11 mouse cellular contexts compared by ENCODE assay signal in genomic region chr16:89874012-89874704, GRCm38 (mm10).
A peak's percentile ranks its signal among the peaks of the same experiment; 100 is the strongest.
DNase-seq lines count a peak whose midpoint lies in the region; ATAC-seq and TF ChIP-seq lines count a peak whose summit lies in the region.
"Had no signal": no experiment of that assay in that cellular context is flagged by ENCODE, and none has a peak within 500 bp of the region (broad histone marks: within the 10 kb centered on the region; RNA-seq: fewer than 3 reads in every experiment).

No protein-coding gene starts in this region.

- H3K4me2 ChIP-seq in forebrain, postnatal 0 days (ENCODE audit: low read depth): no peak overlapping the region
- 0 out of 2 replicates have a peak overlapping the region, but pooled peaks have one; percentile 13 for H3K4me2 ChIP-seq in limb, embryonic 14.5 days (replicated peaks; ENCODE audit: low read depth, low read length, severe bottlenecking)
- H3K4me2 ChIP-seq: lung, embryonic 15.5 days had no signal

- no peak for TF ChIP-seq POLR2A in kidney, adult 2 months (IDR thresholded peaks at IDR 0.05; ENCODE audit: low read depth, low read length)
- no peak for TF ChIP-seq POLR2A in limb, embryonic 14.5 days (IDR thresholded peaks at IDR 0.05; ENCODE audit: borderline replicate concordance, extremely low read depth, insufficient read depth, insufficient read length)

- no peaks in the 10 kb centered on the region for H3K27me3 ChIP-seq in kidney, adult 2 months (replicated peaks; ENCODE audit: control insufficient read depth, insufficient read depth, low read length)
- no peaks in the 10 kb centered on the region for H3K27me3 ChIP-seq in embryonic facial prominence, embryonic 10.5 days (replicated peaks; ENCODE audit: low read depth, poor library complexity, severe bottlenecking)
- no peaks in the 10 kb centered on the region for H3K27me3 ChIP-seq in forebrain, postnatal 0 days (ENCODE audit: insufficient read depth, low read length)
- H3K27me3 ChIP-seq in limb, embryonic 14.5 days (ENCODE audit: control insufficient read depth, insufficient read depth, low read length): no peaks in the 10 kb centered on the region
- H3K27me3 ChIP-seq: lung, embryonic 15.5 days had no signal

- DNase-seq in kidney, postnatal 10 days: peak; percentile 29
- no peak for DNase-seq in kidney, adult 2 months
- DNase-seq in embryonic facial prominence, embryonic 10.5 days (ENCODE audit: low spot score): peak; percentile 38
- DNase-seq in forebrain, postnatal 0 days: no peak
- peak; percentile 22 for DNase-seq in limb, embryonic 14.5 days (ENCODE audit: low spot score)
- DNase-seq in left cerebral cortex, adult 18-20 months (ENCODE audit: low spot score in 2 of 2): no peak
- DNase-seq in yolk sac, embryonic 10.5 days (ENCODE audit: low spot score): no peak
- DNase-seq: cerebellum, adult 8-10 months; heart, postnatal 4 days; kidney, postnatal 25 days had no signal

- no peaks in the 10 kb centered on the region for H3K4me1 ChIP-seq in kidney, adult 2 months (ENCODE audit: control insufficient read depth, insufficient read depth, low read length)
- peaks cover 39% of the 10 kb centered on the region for H3K4me1 ChIP-seq in embryonic facial prominence, embryonic 10.5 days
- H3K4me1 ChIP-seq in forebrain, postnatal 0 days (ENCODE audit: insufficient read depth): 0 out of 2 replicates have a peak, but pooled peaks cover 6% of the 10 kb centered on the region
- H3K4me1 ChIP-seq in limb, embryonic 14.5 days (ENCODE audit: control insufficient read depth, insufficient read depth, low read length): peaks cover 34% of the 10 kb centered on the region

- H3K9me3 ChIP-seq in embryonic facial prominence, embryonic 10.5 days: peaks cover 7% of the 10 kb centered on the region; the same call in 1 of the 2 replicates
- no peaks in the 10 kb centered on the region for H3K9me3 ChIP-seq in forebrain, postnatal 0 days (ENCODE audit: low read length)
- H3K9me3 ChIP-seq in limb, embryonic 14.5 days (ENCODE audit: control insufficient read depth, low read length): no peaks in the 10 kb centered on the region
- H3K9me3 ChIP-seq: lung, embryonic 15.5 days had no signal

- TF ChIP-seq CTCF in kidney, adult 2 months (conservative IDR thresholded peaks at IDR 0.05; ENCODE audit: insufficient read depth, insufficient read length, low read depth, low read length): no peak
- TF ChIP-seq CTCF in forebrain, postnatal 0 days (IDR thresholded peaks at IDR 0.05; ENCODE audit: low read depth): no peak

- WGBS in kidney, adult 2 months: 52% methylated on average over 15 of the region's 15 CpGs
- WGBS in embryonic facial prominence, embryonic 10.5 days: 37% methylated on average over 15 of the region's 15 CpGs
- WGBS in forebrain, postnatal 0 days: 35% methylated on average over 15 of the region's 15 CpGs
- 26% methylated on average over 15 of the region's 15 CpGs for WGBS in limb, embryonic 14.5 days

- no peak overlapping the region for H3K9ac ChIP-seq in forebrain, postnatal 0 days
- H3K9ac ChIP-seq in limb, embryonic 14.5 days (ENCODE audit: low read depth, low read length, severe bottlenecking): peak overlapping the region; percentile 12; the same call in 1 of the 2 replicates
- H3K9ac ChIP-seq: lung, embryonic 15.5 days had no signal

- ATAC-seq in forebrain, postnatal 0 days: peak; percentile 23; the same call in 1 of the 2 replicates
- peak; percentile 37; the same call in 1 of the 2 replicates for ATAC-seq in limb, embryonic 14.5 days (ENCODE audit: low FRiP score, low read depth)

- no peak overlapping the region for H3K4me3 ChIP-seq in kidney, adult 2 months (ENCODE audit: insufficient read depth, low read depth, low read length)
- peak overlapping the region; percentile 18; the same call in 1 of the 2 replicates for H3K4me3 ChIP-seq in embryonic facial prominence, embryonic 10.5 days
- H3K4me3 ChIP-seq in forebrain, postnatal 0 days (ENCODE audit: low read depth, low read length): no peak overlapping the region
- no peak overlapping the region for H3K4me3 ChIP-seq in limb, embryonic 14.5 days (replicated peaks; ENCODE audit: low read length)
- H3K4me3 ChIP-seq: lung, embryonic 15.5 days had no signal

- no peaks in the 10 kb centered on the region for H3K36me3 ChIP-seq in kidney, adult 2 months (ENCODE audit: control insufficient read depth, insufficient read depth, low read length)
- H3K36me3 ChIP-seq in embryonic facial prominence, embryonic 10.5 days (replicated peaks): peaks cover 35% of the 10 kb centered on the region
- H3K36me3 ChIP-seq in forebrain, postnatal 0 days (ENCODE audit: insufficient read depth): no peaks in the 10 kb centered on the region
- H3K36me3 ChIP-seq in limb, embryonic 14.5 days (ENCODE audit: control insufficient read depth, insufficient read depth, low read length): peaks cover 10% of the 10 kb centered on the region; the same call in 1 of the 2 replicates
- H3K36me3 ChIP-seq: lung, embryonic 15.5 days had no signal

- H3K27ac ChIP-seq in kidney, adult 2 months (ENCODE audit: insufficient read depth, low read depth, low read length): no peak overlapping the region
- peak overlapping the region; percentile 25 for H3K27ac ChIP-seq in embryonic facial prominence, embryonic 10.5 days (replicated peaks)
- H3K27ac ChIP-seq in forebrain, postnatal 0 days (ENCODE audit: low read depth, low read length): no peak overlapping the region
- peak overlapping the region; percentile 56; the same call in 1 of the 2 replicates for H3K27ac ChIP-seq in limb, embryonic 14.5 days (replicated peaks; ENCODE audit: low read depth, low read length)
- H3K27ac ChIP-seq: lung, embryonic 15.5 days had no signal

Comparison
In these comparisons a context has a peak if more than half of its experiments do, and no peak if none do; other contexts are left out.
1. DNase-seq: peak in kidney, postnatal 10 days (single experiment), embryonic facial prominence, embryonic 10.5 days (single experiment) and limb, embryonic 14.5 days (single experiment); none in kidney, adult 2 months (single experiment), forebrain, postnatal 0 days (single experiment), left cerebral cortex, adult 18-20 months (0 of 2) and yolk sac, embryonic 10.5 days (single experiment).
2. H3K27ac ChIP-seq: peak in embryonic facial prominence, embryonic 10.5 days (single experiment) and limb, embryonic 14.5 days (single experiment); none in kidney, adult 2 months (single experiment) and forebrain, postnatal 0 days (single experiment).